Mouse (Mus musculus): ENCODE results near the gene Jakmip3. TPM values are rescaled to one million over a fixed set of nuclear protein-coding genes. Genes with fewer than 3 reads are reported as not detected.

Jakmip3 gene
- polyA plus RNA-seq, 1 experiment from 2014 or later = not detected

DNA sequence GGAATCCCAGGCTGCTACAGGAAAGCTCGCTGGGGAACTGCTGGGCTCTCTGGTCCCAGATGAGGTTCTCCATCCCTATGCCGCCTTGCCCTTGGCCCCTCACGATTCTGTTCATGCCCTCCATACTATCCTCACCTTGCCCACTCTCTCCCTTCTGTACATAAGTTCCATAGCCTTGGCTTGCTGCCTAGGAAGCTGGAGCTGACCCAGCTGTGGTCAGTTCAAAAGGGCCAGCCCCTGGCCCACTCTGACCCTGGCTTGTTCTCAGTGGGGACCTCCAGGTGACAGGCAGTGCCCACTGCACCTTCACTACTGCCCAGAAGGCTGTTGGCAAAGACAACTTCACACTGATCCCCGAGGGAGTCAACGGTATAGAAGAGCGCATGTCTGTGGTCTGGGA is 155.9 kb downstream of the Jakmip3 start:
- Histone ChIP-seq H3K4me3 (replicated peaks) (no peak overlapping the region), H3K36me3 (replicated peaks) (no peaks in the 10 kb centered on the region), H3K27ac (replicated peaks) (no peak overlapping the region), H3K27me3 (no peaks in the 10 kb centered on the region), H3K4me1 (replicated peaks) (no peaks in the 10 kb centered on the region), H3K9ac (no peak overlapping the region), H3K9me3 (replicated peaks) (no peaks in the 10 kb centered on the region), H3K4me2 (no peak overlapping the region)
- ATAC-seq (ENCODE audit: insufficient read depth) = no peak
- WGBS (ENCODE audit: insufficient replicate concordance) = 64% methylated on average over 6 of the region's 6 CpGs

DNA sequence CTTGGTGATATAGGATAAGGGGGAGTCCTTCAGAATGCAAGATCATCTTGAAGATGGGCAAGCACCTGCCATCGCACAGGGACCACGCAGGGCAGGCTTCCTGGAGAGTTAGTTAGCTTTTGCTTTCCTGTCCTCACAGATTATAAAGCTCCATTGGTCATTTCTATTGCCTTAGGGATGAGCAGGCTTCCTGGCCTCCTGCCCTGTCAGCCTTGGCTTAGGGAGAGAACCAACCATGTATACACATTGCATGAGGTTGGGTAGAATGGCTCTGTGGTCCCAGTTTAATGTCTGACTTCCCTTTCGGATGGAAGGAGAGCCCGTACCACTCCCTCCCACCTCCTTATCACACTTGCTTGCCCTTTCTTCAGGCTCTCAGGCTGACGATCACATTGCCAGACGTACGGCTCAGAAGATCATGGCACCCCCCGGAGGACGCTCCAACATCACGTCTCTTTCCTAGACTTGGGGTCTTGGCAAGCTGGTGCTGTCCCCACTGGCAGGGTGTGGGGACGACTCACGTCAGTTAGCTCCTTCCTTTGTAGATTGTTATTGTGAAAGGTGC is 160.1 kb downstream of the Jakmip3 start:
- ATAC-seq (ENCODE audit: insufficient read depth) = no peak
- Histone ChIP-seq H3K9me3 (replicated peaks) (no peaks in the 10 kb centered on the region), H3K4me2 (no peak overlapping the region), H3K4me1 (replicated peaks) (no peaks in the 10 kb centered on the region), H3K4me3 (replicated peaks) (no peak overlapping the region), H3K27ac (replicated peaks) (no peak overlapping the region), H3K9ac (no peak overlapping the region), H3K36me3 (replicated peaks) (no peaks in the 10 kb centered on the region), H3K27me3 (no peaks in the 10 kb centered on the region)
- WGBS (ENCODE audit: insufficient replicate concordance) = 59% methylated on average over 12 of the region's 12 CpGs

DNA sequence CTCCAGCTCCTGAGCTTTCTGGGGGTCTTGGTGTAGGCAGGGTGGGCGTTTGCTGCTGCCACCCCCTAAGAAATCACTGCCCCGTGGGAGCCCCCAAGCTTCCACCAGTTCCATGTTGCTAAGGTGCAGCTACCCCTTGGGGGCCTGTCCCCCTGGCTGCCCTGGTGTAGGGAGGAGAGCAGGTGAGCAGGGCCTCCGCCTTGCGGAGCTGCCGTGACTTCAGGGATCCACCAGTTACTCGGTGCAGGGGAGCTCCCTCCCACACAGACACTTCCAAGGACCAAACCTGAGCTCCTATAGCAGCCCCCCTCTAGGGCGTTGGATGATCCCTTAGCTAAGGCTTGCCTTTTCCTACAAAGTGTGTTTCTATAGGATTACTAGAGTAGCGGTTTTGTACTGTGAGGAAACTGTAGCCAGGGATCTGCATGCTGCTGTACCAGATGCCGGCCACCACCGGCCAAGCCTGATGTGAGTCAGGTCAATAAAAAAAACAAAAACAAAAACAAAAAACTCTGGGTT is 160.8 kb downstream of the Jakmip3 start:
- 62% methylated on average over 10 of the region's 10 CpGs for WGBS (ENCODE audit: insufficient replicate concordance)
- H3K9ac ChIP-seq = no peak overlapping the region
- no peaks in the 10 kb centered on the region for H3K27me3 ChIP-seq
- H3K9me3 ChIP-seq (replicated peaks) = no peaks in the 10 kb centered on the region
- no peak overlapping the region for H3K4me3 ChIP-seq (replicated peaks)
- no peaks in the 10 kb centered on the region for H3K4me1 ChIP-seq (replicated peaks)
- no peaks in the 10 kb centered on the region for H3K36me3 ChIP-seq (replicated peaks)
- H3K4me2 ChIP-seq = no peak overlapping the region
- H3K27ac ChIP-seq (replicated peaks) = no peak overlapping the region
- no peak for ATAC-seq (ENCODE audit: insufficient read depth)

DNA sequence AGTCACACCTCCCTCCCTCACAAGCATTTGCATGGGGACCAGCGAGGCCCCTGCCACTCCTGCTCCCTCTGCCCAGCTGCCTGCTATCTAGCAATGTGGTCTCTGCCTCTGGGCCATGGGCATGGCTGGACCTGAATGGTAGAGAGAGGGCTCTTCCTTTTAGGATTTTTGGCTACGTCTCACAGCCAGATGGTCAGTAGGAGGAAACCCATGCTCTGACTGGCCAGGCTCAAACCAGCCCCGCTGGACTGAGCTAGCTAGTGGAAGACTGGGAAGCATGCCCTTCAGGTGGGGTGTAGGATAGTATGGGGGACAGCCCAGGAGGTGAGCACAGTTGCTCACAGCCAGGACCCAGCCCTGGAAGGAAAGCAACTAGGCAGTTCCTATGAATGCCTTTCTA is 161.3 kb downstream of the Jakmip3 start:
- Histone ChIP-seq H3K4me2 (no peak overlapping the region), H3K36me3 (replicated peaks) (no peaks in the 10 kb centered on the region), H3K4me3 (replicated peaks) (no peak overlapping the region), H3K9ac (no peak overlapping the region), H3K9me3 (replicated peaks) (no peaks in the 10 kb centered on the region), H3K4me1 (replicated peaks) (no peaks in the 10 kb centered on the region), H3K27ac (replicated peaks) (no peak overlapping the region), H3K27me3 (no peaks in the 10 kb centered on the region)
- no peak for ATAC-seq (ENCODE audit: insufficient read depth)
- WGBS (ENCODE audit: insufficient replicate concordance) = 58% methylated on average over 3 of the region's 3 CpGs

DNA sequence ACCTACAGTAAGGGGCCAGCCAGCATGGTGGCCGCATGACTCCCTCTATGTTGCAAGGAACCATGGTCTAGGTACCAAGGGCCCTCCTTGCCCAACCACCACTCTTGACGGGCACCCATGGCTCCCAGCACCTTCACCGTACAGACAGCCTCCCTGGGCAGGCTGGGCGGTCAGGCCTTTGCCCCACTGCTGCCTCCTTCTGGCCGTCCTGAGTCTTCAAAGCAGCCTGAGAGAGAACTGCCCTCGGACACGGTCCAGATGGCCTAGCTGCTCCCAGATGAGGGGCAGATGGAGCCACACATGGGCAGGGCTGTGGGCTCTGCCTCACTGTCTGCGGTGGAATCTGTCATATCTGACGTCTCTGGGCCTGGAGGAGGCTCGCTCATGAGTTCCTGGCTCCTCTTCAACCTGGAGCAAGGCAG is 163.4 kb downstream of the Jakmip3 start:
- Histone ChIP-seq H3K4me3 (replicated peaks) (no peak overlapping the region), H3K27me3 (no peaks in the 10 kb centered on the region), H3K4me1 (replicated peaks) (no peaks in the 10 kb centered on the region), H3K4me2 (no peak overlapping the region), H3K36me3 (replicated peaks) (no peaks in the 10 kb centered on the region), H3K9ac (no peak overlapping the region), H3K27ac (replicated peaks) (no peak overlapping the region), H3K9me3 (replicated peaks) (no peaks in the 10 kb centered on the region)
- WGBS (ENCODE audit: insufficient replicate concordance) = 54% methylated on average over 10 of the region's 10 CpGs
- no peak for ATAC-seq (ENCODE audit: insufficient read depth)

DNA sequence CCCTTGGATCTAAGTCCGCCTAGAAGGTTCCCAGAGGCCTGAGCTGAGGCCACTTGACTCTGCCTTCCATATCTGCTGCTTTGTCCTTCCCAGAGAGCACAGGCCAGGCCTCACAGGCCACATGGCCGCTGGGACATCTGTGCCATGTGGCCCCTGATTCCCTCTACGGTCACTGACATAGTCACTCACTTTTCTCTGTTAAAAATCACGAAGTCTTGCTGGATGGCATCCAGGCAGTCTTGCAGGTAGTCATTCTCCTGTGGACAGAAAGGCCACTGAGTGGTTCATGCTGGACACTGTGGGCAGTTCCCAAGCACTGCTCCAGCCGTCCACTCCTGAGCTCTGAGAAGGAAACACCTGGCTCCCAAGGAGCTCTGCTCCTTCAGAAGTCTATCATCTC is 164.5 kb downstream of the Jakmip3 start:
- no peak for ATAC-seq (ENCODE audit: insufficient read depth)
- no peak overlapping the region for H3K9ac ChIP-seq
- whole genome bisulfite sequencing (ENCODE audit: insufficient replicate concordance) = 53% methylated on average over 5 of the region's 5 CpGs
- no peak overlapping the region for H3K27ac ChIP-seq (replicated peaks)
- H3K9me3 ChIP-seq (replicated peaks) = no peaks in the 10 kb centered on the region
- H3K4me3 ChIP-seq (replicated peaks) = no peak overlapping the region
- H3K4me2 ChIP-seq = no peak overlapping the region
- H3K36me3 ChIP-seq (replicated peaks) = no peaks in the 10 kb centered on the region
- no peaks in the 10 kb centered on the region for H3K4me1 ChIP-seq (replicated peaks)
- no peaks in the 10 kb centered on the region for H3K27me3 ChIP-seq

DNA sequence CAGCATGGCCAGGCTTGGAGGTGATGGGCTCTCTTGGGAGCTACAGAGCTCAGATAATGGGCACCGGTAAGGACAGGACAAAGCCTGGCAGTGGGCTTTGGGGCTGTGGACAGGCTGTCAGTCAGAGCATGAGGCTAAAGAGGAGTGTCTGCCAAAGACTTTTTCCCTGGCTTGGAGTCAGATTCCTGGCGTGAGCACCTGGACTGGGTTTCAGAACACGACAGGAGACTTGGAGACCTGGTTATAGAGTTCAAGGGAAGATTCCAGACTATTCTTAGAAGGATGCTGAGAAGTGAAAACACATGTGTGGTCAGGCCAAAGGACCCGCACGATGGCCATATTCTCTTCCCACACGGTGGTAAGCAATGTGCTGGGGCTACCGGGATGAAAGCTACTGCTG is 165.2 kb downstream of the Jakmip3 start:
- ATAC-seq (ENCODE audit: insufficient read depth) = no peak
- Histone ChIP-seq H3K36me3 (replicated peaks) (no peaks in the 10 kb centered on the region), H3K27ac (replicated peaks) (no peak overlapping the region), H3K4me1 (replicated peaks) (no peaks in the 10 kb centered on the region), H3K4me2 (no peak overlapping the region), H3K4me3 (replicated peaks) (no peak overlapping the region), H3K27me3 (no peaks in the 10 kb centered on the region), H3K9me3 (replicated peaks) (no peaks in the 10 kb centered on the region), H3K9ac (no peak overlapping the region)
- 73% methylated on average over 7 of the region's 7 CpGs for WGBS (ENCODE audit: insufficient replicate concordance)

DNA sequence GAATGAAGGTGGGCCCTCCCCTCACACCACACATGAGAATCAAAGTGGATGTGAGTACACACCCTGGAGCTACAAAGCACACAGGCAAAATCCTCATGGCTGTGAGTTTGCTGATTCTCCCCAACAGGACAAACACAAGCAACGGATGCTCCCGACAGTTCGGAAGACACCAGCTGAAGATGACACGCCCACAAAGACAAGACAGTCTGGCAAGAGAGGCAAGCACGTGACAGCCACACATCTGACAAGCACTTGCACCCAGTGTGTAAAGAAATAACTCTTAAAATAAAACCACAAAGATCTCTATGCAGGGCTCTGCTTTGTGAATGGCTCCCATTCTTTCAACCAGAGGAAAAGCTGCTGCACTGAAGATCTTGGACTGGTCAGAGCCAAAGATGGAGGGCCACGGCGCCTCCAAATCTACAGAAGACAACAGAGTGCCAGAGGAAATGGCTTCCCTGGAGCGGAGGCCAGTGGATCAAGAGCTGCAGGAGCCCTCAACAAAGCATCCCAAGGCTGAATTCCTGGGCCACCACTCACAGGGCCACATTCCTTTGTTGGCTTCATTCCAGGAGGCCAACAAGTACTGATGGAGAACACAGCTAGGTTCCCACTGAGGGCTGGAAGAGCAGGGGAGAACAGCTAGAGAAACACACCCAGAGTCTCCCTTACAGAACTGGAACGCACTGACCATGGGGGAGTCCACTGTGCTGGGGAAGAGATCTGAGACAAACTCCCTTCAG is 167.5 kb downstream of the Jakmip3 start:
- Histone ChIP-seq H3K4me2 (no peak overlapping the region), H3K27me3 (no peaks in the 10 kb centered on the region), H3K4me3 (replicated peaks) (no peak overlapping the region), H3K9me3 (replicated peaks) (no peaks in the 10 kb centered on the region), H3K27ac (replicated peaks) (no peak overlapping the region), H3K9ac (no peak overlapping the region), H3K36me3 (replicated peaks) (no peaks in the 10 kb centered on the region), H3K4me1 (replicated peaks) (no peaks in the 10 kb centered on the region)
- ATAC-seq (ENCODE audit: insufficient read depth) = no peak
- WGBS (ENCODE audit: insufficient replicate concordance) = 65% methylated on average over 9 of the region's 9 CpGs

DNA sequence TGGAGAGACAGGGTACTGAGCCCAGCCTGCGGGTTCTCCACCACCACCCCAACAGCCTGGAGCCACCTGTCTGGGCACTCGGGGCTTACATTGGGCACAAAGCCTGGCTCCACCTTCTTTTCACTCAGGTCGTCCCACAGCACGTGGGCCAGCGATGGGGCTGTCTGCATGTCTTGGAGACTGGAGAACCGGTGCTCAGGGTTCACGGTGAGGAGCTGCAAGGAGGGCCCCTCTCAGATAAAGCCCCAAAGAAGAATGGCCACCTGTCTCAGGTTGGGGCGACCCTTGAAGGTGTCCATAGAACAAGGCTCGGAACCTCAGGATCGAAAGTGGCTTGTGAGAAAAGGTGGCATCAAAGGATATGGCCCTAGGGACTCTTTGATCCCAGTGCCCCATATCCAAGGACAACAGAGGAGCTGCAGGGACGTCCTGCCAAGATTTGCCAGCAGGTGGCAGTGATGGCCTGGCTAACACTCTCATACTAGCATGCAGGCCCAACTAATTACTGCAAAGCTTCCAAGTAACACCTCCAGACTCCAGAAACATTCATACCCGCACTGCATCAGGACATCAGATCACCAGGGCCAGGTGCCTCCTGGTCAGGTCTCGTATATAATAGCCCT is 178.7 kb downstream of the Jakmip3 start:
- Histone ChIP-seq H3K4me3 (replicated peaks) (no peak overlapping the region), H3K9ac (no peak overlapping the region), H3K4me2 (no peak overlapping the region), H3K9me3 (replicated peaks) (no peaks in the 10 kb centered on the region), H3K36me3 (replicated peaks) (no peaks in the 10 kb centered on the region), H3K4me1 (replicated peaks) (no peaks in the 10 kb centered on the region), H3K27ac (replicated peaks) (no peak overlapping the region), H3K27me3 (no peaks in the 10 kb centered on the region)
- 33% methylated on average over 13 of the region's 13 CpGs for WGBS (ENCODE audit: insufficient replicate concordance)
- ATAC-seq (ENCODE audit: insufficient read depth) = no peak

DNA sequence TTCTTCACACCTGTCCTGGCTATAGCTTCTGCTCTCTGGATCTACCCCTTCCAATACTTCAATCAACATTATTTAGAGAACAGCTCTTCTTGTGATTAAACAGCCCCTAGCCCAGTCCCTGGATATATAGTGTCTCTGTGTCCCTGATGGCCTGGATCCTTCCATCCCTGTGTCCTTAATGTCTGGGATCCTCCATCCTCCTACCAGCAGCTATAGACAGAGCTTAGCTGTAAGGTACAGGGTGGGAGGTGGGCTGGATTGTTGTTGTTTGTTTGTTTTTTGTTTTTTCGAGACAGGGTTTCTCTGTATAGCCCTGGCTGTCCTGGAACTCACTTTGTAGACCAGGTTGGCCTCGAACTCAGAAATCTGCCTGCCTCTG is 179.2 kb downstream of the Jakmip3 start:
- no peak overlapping the region for H3K4me3 ChIP-seq (replicated peaks)
- no peak overlapping the region for H3K9ac ChIP-seq
- WGBS (ENCODE audit: insufficient replicate concordance) = 23% methylated on average over 2 of the region's 2 CpGs
- H3K36me3 ChIP-seq (replicated peaks) = no peaks in the 10 kb centered on the region
- no peaks in the 10 kb centered on the region for H3K9me3 ChIP-seq (replicated peaks)
- H3K4me1 ChIP-seq (replicated peaks) = no peaks in the 10 kb centered on the region
- no peaks in the 10 kb centered on the region for H3K27me3 ChIP-seq
- ATAC-seq (ENCODE audit: insufficient read depth) = no peak
- no peak overlapping the region for H3K27ac ChIP-seq (replicated peaks)
- H3K4me2 ChIP-seq = no peak overlapping the region

DNA sequence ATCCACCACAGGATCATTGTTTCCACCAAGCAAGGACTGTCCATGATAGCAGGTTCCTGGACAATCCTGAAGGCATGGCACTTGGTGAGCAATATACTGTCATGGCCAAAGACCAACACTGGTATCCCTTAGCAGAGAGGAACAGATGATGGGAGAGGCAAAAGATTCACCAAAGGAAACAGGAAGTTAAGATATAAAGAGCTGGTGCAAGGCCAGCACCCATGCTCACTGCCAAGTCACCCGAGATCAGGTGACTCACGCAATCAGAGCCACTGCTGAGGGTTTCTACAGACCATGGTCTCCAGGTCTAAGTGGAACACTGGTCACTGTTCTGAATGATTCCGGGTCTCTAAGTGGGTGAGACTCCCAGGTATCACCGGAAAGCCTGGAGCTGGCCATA is 185.4 kb downstream of the Jakmip3 start:
- Histone ChIP-seq H3K4me1 (replicated peaks) (no peaks in the 10 kb centered on the region), H3K27me3 (no peaks in the 10 kb centered on the region), H3K9ac (no peak overlapping the region), H3K9me3 (replicated peaks) (no peaks in the 10 kb centered on the region), H3K36me3 (replicated peaks) (no peaks in the 10 kb centered on the region), H3K4me2 (no peak overlapping the region), H3K4me3 (replicated peaks) (no peak overlapping the region), H3K27ac (replicated peaks) (no peak overlapping the region)
- ATAC-seq (ENCODE audit: insufficient read depth) = no peak
- 67% methylated on average over 4 of the region's 4 CpGs for WGBS (ENCODE audit: insufficient replicate concordance)
